Mouse (Mus musculus) cerebellum, adult 2 months (tissue): ENCODE data around the gene Krtap28-13.

Experiments
- CTCF ChIP-seq: fragments of 200-500 bp; IDR thresholded peaks from 2 replicates; pipeline ENCODE4 v1.5.1; 2011; ENCODE audit warnings: low read depth, mild to moderate bottlenecking, control low read depth, low read length, moderate library complexity, borderline replicate concordance; ENCODE audit not compliant: insufficient read depth
- POLR2A ChIP-seq: fragments of 200-500 bp; IDR thresholded peaks from 2 replicates; pipeline ENCODE4 v1.6.1; 2011; ENCODE audit warnings: low read length, control low read depth, borderline replicate concordance; ENCODE audit not compliant: insufficient read depth

- no peak for TF ChIP-seq POLR2A
- TF ChIP-seq CTCF, result no peak
Observed at GRCm38 (mm10) chr1:83107410-83107978, 46.8 kb downstream of the Krtap28-13 start.
